Mouse (Mus musculus): ENCODE data around the gene Ahsa1.
A peak's percentile ranks its signal among the peaks of the same experiment; 100 is the strongest.
"Not testable (repeated sequence)": the region's sequence is repeated elsewhere in the genome, so short reads cannot be mapped to it uniquely, and the experiment has no call there.

Gene Ahsa1

GRCm38 (mm10) chr12:87282743-87283142 is 16.5 kb downstream of the Ahsa1 start:
- DNase-seq: no peak

- DNase-seq: no peak
These were observed 17.4 kb downstream of the Ahsa1 start for GRCm38 (mm10) chr12:87283706-87284105.

- DNase-seq: no peak
These were observed 18.0 kb downstream of the Ahsa1 start for GRCm38 (mm10) chr12:87284268-87284667.

- DNase-seq: no peak
These were observed 18.4 kb downstream of the Ahsa1 start for GRCm38 (mm10) chr12:87284726-87285125.

GRCm38 (mm10) chr12:87289100-87289499 is 22.8 kb downstream of the Ahsa1 start:
- DNase-seq: no peak

- no peak for DNase-seq
These were observed 27.7 kb downstream of the Ahsa1 start for GRCm38 (mm10) chr12:87293934-87294333.

- no peak for DNase-seq
These were observed 32.9 kb downstream of the Ahsa1 start for GRCm38 (mm10) chr12:87299037-87299656.

GRCm38 (mm10) chr12:87299657-87300440 is 33.6 kb downstream of the Ahsa1 start, which contains the start of gene Ism2:
Gene Ism2, minus strand, starts transcription at chr12:87299705.
- peak; percentile 68 for DNase-seq

GRCm38 (mm10) chr12:87300441-87300690 is 34.1 kb downstream of the Ahsa1 start:
- no peak for DNase-seq

GRCm38 (mm10) chr12:87301189-87301588 is 34.9 kb downstream of the Ahsa1 start:
- DNase-seq: peak; percentile 6

- no peak for DNase-seq
These were observed 39.7 kb downstream of the Ahsa1 start for GRCm38 (mm10) chr12:87305767-87306583.

- DNase-seq: not testable (repeated sequence)
These were observed 40.2 kb downstream of the Ahsa1 start for GRCm38 (mm10) chr12:87306584-87306844.

- no peak for DNase-seq
These were observed 46.8 kb downstream of the Ahsa1 start for GRCm38 (mm10) chr12:87313098-87313497.

- no peak for DNase-seq
These were observed 51.7 kb downstream of the Ahsa1 start for GRCm38 (mm10) chr12:87317951-87318350.

GRCm38 (mm10) chr12:87319229-87319628 is 53.0 kb downstream of the Ahsa1 start:
- no peak for DNase-seq
